In the genomic region with DNA sequence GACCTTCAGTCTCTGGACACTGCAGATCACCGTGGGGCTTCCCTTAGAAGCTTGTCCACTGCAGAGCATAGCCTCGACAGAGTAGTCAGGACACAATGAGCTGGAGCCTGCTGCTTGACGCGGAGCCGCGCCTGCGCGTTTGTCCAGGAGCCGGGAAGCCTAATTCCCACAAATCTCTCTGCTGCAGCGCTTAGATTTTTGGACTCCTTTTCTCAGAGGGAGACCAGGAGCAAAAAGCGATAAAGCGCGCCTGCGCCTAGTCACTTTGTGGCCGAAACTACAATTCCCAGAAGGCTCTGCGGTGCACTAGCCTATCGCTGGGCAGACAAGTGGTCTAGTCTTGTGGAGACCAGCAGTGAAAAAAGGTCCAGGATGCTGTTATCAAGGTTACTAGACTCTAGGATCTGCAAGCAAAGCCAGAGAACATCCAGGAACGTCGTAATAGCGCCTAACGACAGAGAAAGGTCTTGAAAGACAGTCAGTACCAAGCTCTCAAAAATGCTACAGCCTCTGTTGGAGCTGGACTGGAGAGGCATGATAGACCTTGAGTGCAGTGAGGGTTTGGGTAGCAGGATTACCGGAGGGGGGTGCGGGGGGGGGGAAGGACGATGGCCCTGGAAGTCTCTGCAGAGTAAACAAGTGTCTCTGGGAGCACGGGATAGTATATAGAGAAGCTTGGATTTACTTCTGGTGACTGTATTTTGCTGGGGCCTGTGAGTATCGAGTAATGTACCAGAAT, we compare ENCODE assay signal across 8 mouse cellular contexts. TPM values are rescaled to one million over a fixed set of nuclear protein-coding genes. Genes with fewer than 3 reads are reported as not detected.
A peak's percentile ranks its signal among the peaks of the same experiment; 100 is the strongest.
DNase-seq lines count a peak whose midpoint lies in the region; ATAC-seq and TF ChIP-seq lines count a peak whose summit lies in the region.

A gene (minus strand): TSS at position 262 of the 739 bp plus-strand sequence.

- in situ Hi-C loops in Patski (cut with MboI; ENCODE audit: low pct_unique_long_range_greater_than_20kb), result no loop called here

- peaks cover 5% of the 10 kb centered on the region for H3K27me3 ChIP-seq in Patski
- no peaks in the 10 kb centered on the region for H3K27me3 ChIP-seq in liver, embryonic 16.5 days (ENCODE audit: control insufficient read depth, insufficient read depth, low read depth, low read length)

- DNase-seq in Patski (ENCODE audit: low read depth, low spot score), result peak; percentile 54
- peak; percentile 93 to 96 for DNase-seq in cerebellum, postnatal 10 days
- DNase-seq in frontal cortex, adult 2 months (ENCODE audit: extremely low spot score in 1 of 2, low spot score in 1 of 2), result peak; percentile 96 to 98
- DNase-seq in heart, postnatal 4 days, result peak; percentile 86
- peak; percentile 90 to 96 for DNase-seq in layer of hippocampus, adult 2 months (ENCODE audit: low spot score in 2 of 2)
- DNase-seq in ovary, postnatal 10 days (ENCODE audit: low spot score), result peak; percentile 67
- DNase-seq in urinary bladder, adult 18-20 months (ENCODE audit: low spot score in 2 of 2), result peak; percentile 69 to 77

- POLR2A ChIA-PET in Patski (lab: Charles Lee), result no interaction called here

- H3K4me3 ChIP-seq in layer of hippocampus, adult 2 months, result peak within 1 kb of the TSS; percentile 67
- H3K4me3 ChIP-seq in liver, embryonic 16.5 days (ENCODE audit: low read depth, low read length), result peak within 1 kb of the TSS; percentile 44

- WGBS in liver, embryonic 16.5 days (ENCODE audit: insufficient replicate concordance), result 6% methylated on average over 26 of the region's 26 CpGs

- H3K27ac ChIP-seq in layer of hippocampus, adult 2 months, result peak within 1 kb of the TSS; percentile 89
- no peak within 1 kb of the TSS for H3K27ac ChIP-seq in liver, embryonic 16.5 days (ENCODE audit: low read length)

- no peaks in the 10 kb centered on the region for H3K36me3 ChIP-seq in liver, embryonic 16.5 days (ENCODE audit: control insufficient read depth, insufficient read depth)

- no peaks in the 10 kb centered on the region; the same call in none of the 2 replicates for H3K4me1 ChIP-seq in liver, embryonic 16.5 days (ENCODE audit: control insufficient read depth, low read depth, low read length)

- H3K9ac ChIP-seq in liver, embryonic 16.5 days (ENCODE audit: low read depth, low read length), result no peak within 1 kb of the TSS

- CTCF ChIA-PET in Patski (lab: Charles Lee), result interaction anchor here (1.2 kb wide), 1 partner anchor 10 kb away, joined by 3 read pairs; no protein-coding TSS in a partner anchor

- no peaks in the 10 kb centered on the region for H3K9me3 ChIP-seq in liver, embryonic 16.5 days (replicated peaks; ENCODE audit: control insufficient read depth, low read length)

- TF ChIP-seq CTCF in Patski (IDR thresholded peaks at IDR 0.05), result no peak
- TF ChIP-seq CTCF in layer of hippocampus, adult 2 months (conservative IDR thresholded peaks at IDR 0.05), result no peak

- peak within 1 kb of the TSS; percentile 57 for H3K4me2 ChIP-seq in liver, embryonic 16.5 days (ENCODE audit: low read depth, low read length)

- ATAC-seq in Patski, result peak; percentile 92
- ATAC-seq in liver, embryonic 16.5 days (ENCODE audit: low read depth), result peak; percentile 56

RNA-seq across cellular contexts. Expression of the gene that starts here (rescaled TPM):
- 3.9 TPM for polyA plus RNA-seq in Patski (2021)
- polyA plus RNA-seq in frontal cortex, adult 2 months (2012; rRNA removed), result 5.6 and 6.0 TPM in 2 replicates
- 1 to 10 TPM; 1.4 to 1.5 TPM for total RNA-seq in heart, postnatal 4 days (2021)
- 1 to 10 TPM; 5.3 to 6.4 TPM for total RNA-seq in layer of hippocampus, adult 2 months (2021)
- 0.28 and 0.29 TPM in 2 replicates for polyA plus RNA-seq in liver, embryonic 16.5 days (2015; fragmentation: Nextera tagmentation; extraction: Ambion mirVana)

Comparison
In these comparisons a context has a peak if more than half of its experiments do, and no peak if none do; other contexts are left out.
1. Peak in ATAC-seq, H3K4me3 ChIP-seq and H3K4me2 ChIP-seq in liver, embryonic 16.5 days; RNA of the gene not detected or under 1 TPM.